Mouse (Mus musculus): ENCODE measurements around the gene Hibadh. TPM values are rescaled to one million over a fixed set of nuclear protein-coding genes. Genes with fewer than 3 reads are reported as not detected.

Hibadh gene
- 10 to 100 TPM; 83.2 to 89.1 TPM for polyA plus RNA-seq (2017; shearing (Covaris generic))

GRCm38 (mm10) chr6:52640224-52640712 is at the start of gene Hibadh:
Hibadh (minus strand) TSS chr6:52640389.

Other genes starting within 250 kb of the Hibadh start
- 100 to 1,000 TPM; 195 to 202 TPM for gene Tax1bp1, start 73.3 kb upstream of the Hibadh start, polyA plus RNA-seq (2017; shearing (Covaris generic))

All from inflammation-experienced regulatory T-cells (primary cell).